Mouse (Mus musculus) stomach, embryonic 16.5 days (tissue): ENCODE measurements around the gene Eipr1. TPM values are rescaled to one million over a fixed set of nuclear protein-coding genes. Genes with fewer than 3 reads are reported as not detected.

Experiments
- ATAC-seq: fragments of 200-750 bp; cut with Nextera tagmentation; 2 replicates; pipeline ENCODE4 v1.8.0; 2017; ENCODE audit warnings: moderate number of reproducible peaks, moderate TSS enrichment; ENCODE audit not compliant: insufficient read depth, low FRiP score
- H3K27ac ChIP-seq: fragments of 300-500 bp; sonication (generic); 2 replicates; pipeline ENCODE4 v1.5.1; 2014; ENCODE audit warnings: low read length
- H3K27me3 ChIP-seq: fragments of 300-500 bp; sonication (generic); 2 replicates; pipeline ENCODE4 v1.6.1; 2014; ENCODE audit warnings: low read length, control low read depth, mixed read lengths; ENCODE audit not compliant: control insufficient read depth, insufficient read depth
- H3K36me3 ChIP-seq: fragments of 300-500 bp; sonication (generic); 2 replicates; pipeline ENCODE4 v1.6.1; 2014; ENCODE audit warnings: low read length; ENCODE audit not compliant: control insufficient read depth, insufficient read depth
- H3K4me1 ChIP-seq: fragments of 300-500 bp; sonication (generic); 2 replicates; pipeline ENCODE4 v1.6.1; 2014; ENCODE audit warnings: low read length, control low read depth, mixed read lengths; ENCODE audit not compliant: control insufficient read depth, insufficient read depth
- H3K4me2 ChIP-seq: fragments of 300-500 bp; sonication (generic); 2 replicates; pipeline ENCODE4 v1.6.1; 2014; ENCODE audit warnings: low read depth, low read length, mixed read lengths
- H3K4me3 ChIP-seq: fragments of 300-500 bp; sonication (generic); replicated peaks from 2 replicates; pipeline ENCODE4 v1.5.1; 2014; ENCODE audit warnings: mild to moderate bottlenecking, low read length
- H3K9ac ChIP-seq: fragments of 300-500 bp; sonication (generic); 2 replicates; pipeline ENCODE4 v1.6.1; 2014; ENCODE audit warnings: low read length
- H3K9me3 ChIP-seq: fragments of 300-500 bp; sonication (generic); replicated peaks from 2 replicates; pipeline ENCODE4 v1.6.1; 2016; ENCODE audit warnings: low read length, control low read depth; ENCODE audit not compliant: control insufficient read depth
- WGBS: fragments of 180-500 bp; shearing (Covaris S2); extraction: QIAGEN DNeasy Blood & Tissue Kit; methylation state at CpG from one replicate; pipeline ENCODE4 v1.1.7; 2014; 5-methylcytosine and 5-hydroxymethylcytosine counted together
- polyA plus RNA-seq: library from polyadenylated mRNA; unstranded; fragments of >200 nt; fragmentation: Nextera tagmentation; extraction: Ambion mirVana; gene quantifications from 2 replicates; pipeline ENCODE4 v1.2.1, GENCODE M21; 2015

Eipr1 gene
- polyA plus RNA-seq, 1 experiment from 2014 or later = 24.9 TPM

DNA sequence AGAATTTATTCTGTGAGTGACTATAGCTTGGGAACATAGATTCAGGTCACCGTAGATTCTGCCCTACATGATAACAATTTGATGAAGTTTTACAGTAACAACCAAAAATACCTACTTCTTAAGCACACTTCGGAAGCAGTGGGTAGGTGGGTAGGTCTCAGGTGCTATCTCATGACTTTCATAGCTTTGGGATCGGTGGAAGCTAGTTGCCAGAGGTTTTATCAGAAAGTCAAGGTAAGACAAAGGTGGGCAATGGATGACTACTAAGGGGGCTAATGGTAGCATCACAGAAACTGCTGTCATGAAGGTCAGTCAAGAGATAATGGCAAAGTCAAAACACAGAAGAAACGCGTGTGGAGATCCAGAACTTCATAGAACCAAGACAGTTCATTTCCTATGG lies 727 bp upstream of the Eipr1 start:
- ATAC-seq = no peak
- 0 out of 2 replicates have a peak, but pooled peaks cover 9% of the 10 kb centered on the region for H3K36me3 ChIP-seq
- H3K4me2 ChIP-seq = peak overlapping the region; percentile 93
- peaks cover 4% of the 10 kb centered on the region; the same call in 1 of the 2 replicates for H3K4me1 ChIP-seq
- no peaks in the 10 kb centered on the region for H3K9me3 ChIP-seq
- H3K9ac ChIP-seq = no peak overlapping the region
- H3K4me3 ChIP-seq = 0 out of 2 replicates have a peak overlapping the region, but pooled peaks have one; percentile 64
- no peak overlapping the region; the same call in 1 of the 2 replicates for H3K27ac ChIP-seq
- WGBS = 96% methylated on average over 5 of the region's 5 CpGs
- no peaks in the 10 kb centered on the region for H3K27me3 ChIP-seq

DNA sequence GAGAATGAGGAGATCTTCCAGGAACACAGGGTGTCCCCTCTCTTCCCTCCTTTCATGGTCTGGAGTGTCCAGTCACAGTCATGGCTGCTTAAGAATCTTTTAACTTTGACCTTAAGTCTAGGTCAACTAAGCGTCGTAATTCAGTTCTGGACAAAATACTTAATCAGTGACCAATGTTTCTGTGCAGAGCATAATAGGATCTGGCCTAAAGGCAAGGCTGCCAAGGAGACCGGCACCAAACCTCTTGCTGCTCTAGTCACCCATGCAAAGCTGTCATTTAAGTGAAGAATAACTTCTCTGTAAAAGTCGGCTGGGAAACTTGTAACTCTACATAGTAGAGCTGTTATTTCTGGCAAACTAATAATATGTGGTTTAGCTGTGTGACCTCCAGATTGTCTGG lies 4.4 kb downstream of the Eipr1 start:
- no peak for ATAC-seq
- H3K9me3 ChIP-seq = no peaks in the 10 kb centered on the region
- H3K4me2 ChIP-seq = no peak overlapping the region
- H3K27ac ChIP-seq = no peak overlapping the region
- no peak overlapping the region for H3K9ac ChIP-seq
- 82% methylated on average over 4 of the region's 4 CpGs for WGBS
- no peak overlapping the region for H3K4me3 ChIP-seq
- no peaks in the 10 kb centered on the region for H3K36me3 ChIP-seq
- H3K4me1 ChIP-seq = no peaks in the 10 kb centered on the region
- no peaks in the 10 kb centered on the region for H3K27me3 ChIP-seq

DNA sequence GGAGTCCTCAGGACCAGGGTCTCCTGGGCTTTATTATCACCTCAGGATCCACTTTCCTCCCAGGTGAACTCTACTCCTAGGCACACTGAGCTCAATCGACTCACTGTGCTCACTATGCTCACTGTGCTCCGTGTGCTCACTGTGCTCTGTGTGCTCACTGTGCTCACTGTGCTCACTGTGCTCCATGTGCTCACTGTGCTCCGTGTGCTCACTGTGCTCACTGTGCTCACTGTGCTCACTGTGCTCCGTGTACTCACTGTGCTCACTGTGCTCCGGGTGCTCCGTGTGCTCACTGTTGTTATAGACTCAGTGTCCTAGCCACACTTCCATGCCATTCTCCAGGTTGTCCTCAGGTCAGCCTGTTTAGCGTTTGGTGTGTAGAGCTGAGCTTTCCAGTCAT lies 18.4 kb downstream of the Eipr1 start:
- Histone ChIP-seq H3K4me2 (no peak overlapping the region), H3K9ac (no peak overlapping the region), H3K9me3 (no peaks in the 10 kb centered on the region), H3K4me1 (no peaks in the 10 kb centered on the region), H3K4me3 (no peak overlapping the region), H3K36me3 (no peaks in the 10 kb centered on the region), H3K27ac (no peak overlapping the region), H3K27me3 (no peaks in the 10 kb centered on the region)
- 97% methylated on average over 7 of the region's 7 CpGs for WGBS
- ATAC-seq = no peak

DNA sequence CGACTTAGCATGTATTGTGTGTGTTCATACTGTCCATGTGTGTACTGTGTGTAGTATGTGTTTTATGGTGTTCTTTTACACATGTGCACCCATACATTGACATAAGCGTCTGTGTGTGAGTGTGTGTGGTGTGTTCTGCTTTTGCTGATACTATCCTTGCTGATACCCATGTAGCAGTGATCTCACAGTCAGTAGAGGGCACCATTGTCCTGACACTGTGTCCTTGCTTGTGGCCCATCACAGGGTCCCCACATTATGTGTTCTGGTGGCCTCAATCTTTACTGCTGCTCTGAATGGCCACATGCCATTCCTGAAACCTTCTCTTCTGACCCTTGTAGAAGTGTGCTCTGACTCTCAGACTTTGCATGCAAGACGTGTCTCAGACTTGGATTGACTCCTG lies 22.2 kb downstream of the Eipr1 start:
- no peak for ATAC-seq
- Histone ChIP-seq H3K27ac (no peak overlapping the region), H3K4me2 (no peak overlapping the region), H3K4me1 (no peaks in the 10 kb centered on the region), H3K4me3 (no peak overlapping the region), H3K27me3 (no peaks in the 10 kb centered on the region), H3K9me3 (no peaks in the 10 kb centered on the region), H3K9ac (no peak overlapping the region), H3K36me3 (no peaks in the 10 kb centered on the region)
- 80% methylated on average over 3 of the region's 3 CpGs for WGBS

DNA sequence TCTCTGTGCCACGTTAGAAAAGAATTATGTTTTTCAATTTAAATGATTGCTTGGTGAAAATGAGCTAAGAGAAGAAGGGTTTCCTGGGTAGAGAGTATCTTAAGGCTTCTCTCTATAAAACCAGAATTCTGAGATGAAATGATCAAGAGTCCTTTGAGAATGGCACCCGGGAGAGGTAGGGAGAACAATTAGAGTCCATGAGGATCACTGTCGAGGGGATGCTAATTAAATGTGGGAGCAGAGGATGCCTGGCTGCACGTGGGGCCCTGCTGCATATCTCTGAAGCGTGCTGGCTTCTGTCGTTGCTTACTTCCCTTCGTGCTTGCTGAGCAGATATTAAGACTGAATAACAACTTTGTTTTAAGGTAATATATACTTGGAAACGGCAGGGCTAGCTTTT lies 23.5 kb downstream of the Eipr1 start:
- WGBS = 59% methylated on average over 8 of the region's 8 CpGs

DNA sequence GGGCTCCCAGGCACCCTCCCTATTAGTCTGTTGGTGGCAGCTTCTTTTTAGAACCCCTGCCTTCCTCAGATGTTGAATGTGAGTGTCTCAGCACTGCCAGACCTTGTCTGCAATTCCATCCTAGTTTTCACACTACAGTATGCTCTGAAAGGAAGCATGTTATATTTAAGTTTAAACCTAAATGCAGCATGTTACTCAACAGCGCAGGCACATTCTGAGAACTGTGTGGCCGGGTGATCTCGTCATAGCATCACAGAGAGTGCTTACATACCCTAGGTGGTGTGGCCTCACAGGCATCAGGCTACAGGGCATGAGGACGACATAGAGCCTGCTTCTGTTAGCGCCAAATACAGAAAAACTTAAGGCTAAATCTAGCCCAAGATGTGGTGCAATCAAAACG lies 24.0 kb downstream of the Eipr1 start:
- H3K27me3 ChIP-seq = no peaks in the 10 kb centered on the region
- no peak overlapping the region for H3K4me2 ChIP-seq
- H3K4me3 ChIP-seq = no peak overlapping the region
- ATAC-seq = no peak
- no peak overlapping the region for H3K27ac ChIP-seq
- no peak overlapping the region for H3K9ac ChIP-seq
- H3K36me3 ChIP-seq = no peaks in the 10 kb centered on the region
- H3K4me1 ChIP-seq = no peaks in the 10 kb centered on the region
- H3K9me3 ChIP-seq = no peaks in the 10 kb centered on the region
- 89% methylated on average over 6 of the region's 6 CpGs for WGBS

More for the DNA sequence above, 23.5 kb downstream of the Eipr1 start:
- no peak for ATAC-seq
- H3K4me2 ChIP-seq = no peak overlapping the region
- H3K27me3 ChIP-seq = no peaks in the 10 kb centered on the region
- H3K36me3 ChIP-seq = no peaks in the 10 kb centered on the region
- no peak overlapping the region for H3K4me3 ChIP-seq
- H3K9me3 ChIP-seq = no peaks in the 10 kb centered on the region
- H3K9ac ChIP-seq = no peak overlapping the region
- H3K27ac ChIP-seq = no peak overlapping the region
- no peaks in the 10 kb centered on the region for H3K4me1 ChIP-seq

DNA sequence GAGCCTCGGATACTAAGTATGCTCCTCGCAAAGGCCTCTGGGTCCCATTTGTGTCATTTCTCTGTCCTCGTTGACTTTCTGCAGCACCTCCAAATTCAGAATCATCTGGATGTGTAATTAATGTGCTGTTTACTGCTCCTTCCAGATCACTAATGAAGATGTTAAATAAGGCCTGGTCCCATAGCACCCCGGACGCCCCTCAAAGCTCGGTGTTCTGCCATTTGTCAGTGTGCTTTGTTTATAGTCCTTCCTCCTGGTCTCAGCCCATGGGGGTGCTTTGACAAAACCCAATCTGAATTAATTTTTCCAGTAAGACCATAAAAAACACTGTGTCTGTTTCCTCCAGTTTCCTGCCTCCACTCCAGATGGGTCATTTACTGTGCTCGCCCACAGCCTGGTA lies 28.6 kb downstream of the Eipr1 start:
- H3K27ac ChIP-seq = no peak overlapping the region
- H3K27me3 ChIP-seq = no peaks in the 10 kb centered on the region
- no peaks in the 10 kb centered on the region for H3K9me3 ChIP-seq
- H3K36me3 ChIP-seq = no peaks in the 10 kb centered on the region
- no peak overlapping the region for H3K4me3 ChIP-seq
- no peak overlapping the region for H3K4me2 ChIP-seq
- no peak for ATAC-seq
- WGBS = 78% methylated on average over 7 of the region's 7 CpGs
- no peak overlapping the region for H3K9ac ChIP-seq
- H3K4me1 ChIP-seq = no peaks in the 10 kb centered on the region

DNA sequence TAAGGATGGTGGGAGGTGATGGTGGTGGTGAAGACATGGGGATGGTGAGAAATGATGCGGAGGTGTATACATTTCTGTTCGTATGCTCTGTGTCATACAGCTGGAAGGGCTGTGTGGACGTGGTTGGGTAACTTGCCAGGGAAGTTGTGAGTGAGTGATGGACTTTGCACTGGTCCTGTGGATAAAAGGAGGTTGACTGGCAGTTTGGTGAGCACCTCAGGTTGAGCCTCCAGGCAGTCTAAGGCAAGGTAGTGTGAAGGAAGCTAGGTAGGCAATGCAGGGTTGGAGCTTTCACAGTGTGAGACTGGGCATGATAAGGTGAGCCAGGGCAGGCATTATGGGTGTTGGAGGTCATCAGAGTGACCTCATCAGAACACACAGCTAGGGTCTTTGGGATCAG lies 31.0 kb downstream of the Eipr1 start:
- H3K36me3 ChIP-seq = no peaks in the 10 kb centered on the region
- H3K4me1 ChIP-seq = no peaks in the 10 kb centered on the region
- no peak overlapping the region for H3K4me2 ChIP-seq
- H3K9ac ChIP-seq = no peak overlapping the region
- 81% methylated on average over 3 of the region's 3 CpGs for WGBS
- no peaks in the 10 kb centered on the region for H3K9me3 ChIP-seq
- H3K27ac ChIP-seq = no peak overlapping the region
- ATAC-seq = no peak
- no peak overlapping the region for H3K4me3 ChIP-seq
- no peaks in the 10 kb centered on the region for H3K27me3 ChIP-seq

DNA sequence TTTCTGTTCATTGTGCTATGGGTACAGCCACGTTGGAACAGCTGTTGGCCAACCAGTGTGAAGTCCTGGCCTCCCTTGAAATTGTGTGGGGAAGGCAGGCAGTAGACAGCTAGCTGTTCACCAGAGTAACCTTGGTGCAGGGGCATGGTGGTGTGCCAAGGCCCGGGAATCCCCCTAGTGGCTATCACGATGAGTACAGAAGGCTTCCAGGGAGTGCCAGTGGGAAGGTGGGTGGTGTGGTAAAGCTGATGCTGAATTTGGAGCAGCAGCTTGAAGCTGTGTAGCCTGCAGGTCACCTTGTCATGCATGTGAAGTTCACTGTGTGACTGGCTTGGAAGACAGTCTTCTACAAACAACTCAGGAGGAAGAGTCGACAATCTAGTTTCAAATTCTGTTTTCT lies 32.8 kb downstream of the Eipr1 start:
- H3K4me2 ChIP-seq = no peak overlapping the region
- ATAC-seq = no peak
- no peaks in the 10 kb centered on the region for H3K36me3 ChIP-seq
- H3K27ac ChIP-seq = no peak overlapping the region
- WGBS = 25% methylated on average over 4 of the region's 4 CpGs
- no peaks in the 10 kb centered on the region for H3K9me3 ChIP-seq
- no peaks in the 10 kb centered on the region for H3K27me3 ChIP-seq
- H3K9ac ChIP-seq = no peak overlapping the region
- no peak overlapping the region for H3K4me3 ChIP-seq
- no peaks in the 10 kb centered on the region for H3K4me1 ChIP-seq

DNA sequence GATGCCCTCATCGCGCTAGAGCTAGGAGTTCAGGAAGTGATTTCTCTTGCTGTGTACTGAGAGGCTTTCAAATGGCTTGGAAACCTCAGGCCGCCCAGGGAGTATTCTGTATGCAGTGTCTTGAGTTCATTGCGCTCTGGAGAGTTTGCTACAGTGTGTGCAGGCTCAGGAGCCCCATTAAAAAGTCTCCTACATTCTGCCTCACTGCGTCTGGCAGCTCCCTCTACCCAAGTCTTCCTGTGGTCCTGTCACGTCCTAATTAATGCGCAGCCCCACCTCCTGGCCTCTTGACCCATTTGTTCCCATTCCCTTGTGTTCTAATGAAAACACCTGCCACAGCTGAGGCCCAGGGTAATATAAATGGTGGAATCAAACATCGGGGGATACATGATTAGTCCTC lies 33.3 kb downstream of the Eipr1 start:
- WGBS = 37% methylated on average over 8 of the region's 8 CpGs
- ATAC-seq = no peak
- no peaks in the 10 kb centered on the region for H3K27me3 ChIP-seq
- no peaks in the 10 kb centered on the region for H3K9me3 ChIP-seq
- no peak overlapping the region for H3K9ac ChIP-seq
- no peaks in the 10 kb centered on the region for H3K36me3 ChIP-seq
- no peak overlapping the region for H3K4me2 ChIP-seq
- H3K27ac ChIP-seq = no peak overlapping the region
- H3K4me3 ChIP-seq = no peak overlapping the region
- no peaks in the 10 kb centered on the region for H3K4me1 ChIP-seq
